Mouse (Mus musculus): Measurements from ENCODE around the gene Gm7030. TPM values are rescaled to one million over a fixed set of nuclear protein-coding genes. Genes with fewer than 3 reads are reported as not detected.
"Not testable (repeated sequence)": the region's sequence is repeated elsewhere in the genome, so short reads cannot be mapped to it uniquely, and the experiment has no call there.

The Gm7030 gene
- total and polyA plus RNA-seq, 3 experiments: not detected

GRCm38 (mm10) chr17:36146937-36147336 lies 17.7 kb upstream of the Gm7030 start:
- H3K4me1 ChIP-seq (ENCODE audit: control insufficient read depth in 1 of 2, insufficient read depth in 2 of 2); DNase-seq (ENCODE audit: extremely low read depth); H3K9ac ChIP-seq (ENCODE audit: insufficient read depth, low read depth); H3K9me3 ChIP-seq (replicated peaks; ENCODE audit: low read length); H3K36me3 ChIP-seq (replicated peaks in 1 of 2; ENCODE audit: control insufficient read depth in 1 of 2, insufficient read depth in 1 of 2, low read length in 1 of 2); dilution Hi-C loops (cut with MboI; ENCODE audit: extremely low pct_ligation_motif_present, extremely low pct_unique_long_range_greater_than_20kb, low sequenced_read_pairs); H3K27ac ChIP-seq (ENCODE audit: insufficient read depth, low read depth); H3K79me2 ChIP-seq (replicated peaks; ENCODE audit: control insufficient read depth, extremely low read depth, insufficient read depth, poor library complexity, severe bottlenecking); H3K4me2 ChIP-seq (ENCODE audit: insufficient read depth, low read depth, poor library complexity, severe bottlenecking); H3K27me3 ChIP-seq (replicated peaks); H3K4me3 ChIP-seq (replicated peaks in 1 of 3; ENCODE audit: low read depth in 2 of 3, low read length in 2 of 3, poor library complexity in 1 of 3); in situ Hi-C loops (cut with MboI; ENCODE audit: low pct_ligation_motif_present, low pct_unique_long_range_greater_than_20kb, low sequenced_read_pairs): not testable (repeated sequence)

- H3K27me3 ChIP-seq (replicated peaks); H3K36me3 ChIP-seq (replicated peaks in 1 of 2; ENCODE audit: control insufficient read depth in 1 of 2, insufficient read depth in 1 of 2, low read length in 1 of 2); dilution Hi-C loops (cut with MboI; ENCODE audit: extremely low pct_ligation_motif_present, extremely low pct_unique_long_range_greater_than_20kb, low sequenced_read_pairs); in situ Hi-C loops (cut with MboI; ENCODE audit: low pct_ligation_motif_present, low pct_unique_long_range_greater_than_20kb, low sequenced_read_pairs); H3K79me2 ChIP-seq (replicated peaks; ENCODE audit: control insufficient read depth, extremely low read depth, insufficient read depth, poor library complexity, severe bottlenecking); H3K9ac ChIP-seq (ENCODE audit: insufficient read depth, low read depth); DNase-seq (ENCODE audit: extremely low read depth); H3K4me1 ChIP-seq (ENCODE audit: control insufficient read depth in 1 of 2, insufficient read depth in 2 of 2); H3K4me3 ChIP-seq (replicated peaks in 1 of 3; ENCODE audit: low read depth in 2 of 3, low read length in 2 of 3, poor library complexity in 1 of 3); H3K27ac ChIP-seq (ENCODE audit: insufficient read depth, low read depth); H3K9me3 ChIP-seq (replicated peaks; ENCODE audit: low read length): not testable (repeated sequence)
- H3K4me2 ChIP-seq (ENCODE audit: insufficient read depth, low read depth, poor library complexity, severe bottlenecking): peak overlapping the region; percentile 29
These were observed 16.6 kb upstream of the Gm7030 start for GRCm38 (mm10) chr17:36145861-36146156.

GRCm38 (mm10) chr17:36145111-36145860 lies 16.1 kb upstream of the Gm7030 start:
- DNase-seq (ENCODE audit: extremely low read depth): no peak
- TF ChIP-seq ELF1 (IDR thresholded peaks at IDR 0.05; ENCODE audit: low read depth, low read length) (no peak), RAD21 (IDR thresholded peaks at IDR 0.05; ENCODE audit: low read depth, low read length) (no peak), EP300 (IDR thresholded peaks at IDR 0.05; ENCODE audit: low read length) (no peak), RCOR1 (conservative IDR thresholded peaks at IDR 0.05; ENCODE audit: low read depth, low read length) (no peak), TCF12 (IDR thresholded peaks at IDR 0.05; ENCODE audit: low read depth, low read length) (no peak), CHD1 (IDR thresholded peaks at IDR 0.05; ENCODE audit: low read depth, low read length) (no peak), GABPA (IDR thresholded peaks at IDR 0.05; ENCODE audit: insufficient replicate concordance, low read depth, low read length) (no peak), MAZ (IDR thresholded peaks at IDR 0.05; ENCODE audit: low read depth, low read length) (no peak), KAT2A (IDR thresholded peaks at IDR 0.05; ENCODE audit: insufficient replicate concordance, low read length) (no peak), ZNF384 (IDR thresholded peaks at IDR 0.05; ENCODE audit: low read depth, low read length) (no peak), PAX5 (IDR thresholded peaks at IDR 0.05; ENCODE audit: low read length) (no peak), SMC3 (IDR thresholded peaks at IDR 0.05; ENCODE audit: low read depth, low read length) (no peak), NELFE (IDR thresholded peaks at IDR 0.05; ENCODE audit: low read depth, low read length) (no peak)
- Histone ChIP-seq H3K27ac (ENCODE audit: insufficient read depth, low read depth) (no peak overlapping the region), H3K36me3 (replicated peaks in 1 of 2; ENCODE audit: control insufficient read depth in 1 of 2, insufficient read depth in 1 of 2, low read length in 1 of 2) (no peaks in the 10 kb centered on the region), H3K4me2 (ENCODE audit: insufficient read depth, low read depth, poor library complexity, severe bottlenecking) (peak overlapping the region; percentile 29), H3K9me3 (replicated peaks; ENCODE audit: low read length) (no peaks in the 10 kb centered on the region), H3K9ac (ENCODE audit: insufficient read depth, low read depth) (no peak overlapping the region), H3K27me3 (replicated peaks) (peaks cover 3% of the 10 kb centered on the region), H3K79me2 (replicated peaks; ENCODE audit: control insufficient read depth, extremely low read depth, insufficient read depth, poor library complexity, severe bottlenecking) (no peaks in the 10 kb centered on the region), H3K4me1 (ENCODE audit: control insufficient read depth in 1 of 2, insufficient read depth in 2 of 2) (peaks cover 0 to 2% of the 10 kb centered on the region in 2 experiments; a peak in 1 of 4 replicates), H3K4me3 (replicated peaks in 1 of 3; ENCODE audit: low read depth in 2 of 3, low read length in 2 of 3, poor library complexity in 1 of 3) (no peak overlapping the region)
- dilution Hi-C loops (cut with MboI; ENCODE audit: extremely low pct_ligation_motif_present, extremely low pct_unique_long_range_greater_than_20kb, low sequenced_read_pairs): no loop called here
- in situ Hi-C loops (cut with MboI; ENCODE audit: low pct_ligation_motif_present, low pct_unique_long_range_greater_than_20kb, low sequenced_read_pairs): no loop called here

GRCm38 (mm10) chr17:36136299-36136848 lies 7.1 kb upstream of the Gm7030 start:
- not testable (repeated sequence) for H3K27ac ChIP-seq (ENCODE audit: insufficient read depth, low read depth); H3K9ac ChIP-seq (ENCODE audit: insufficient read depth, low read depth)
- in situ Hi-C loops (cut with MboI; ENCODE audit: low pct_ligation_motif_present, low pct_unique_long_range_greater_than_20kb, low sequenced_read_pairs): loop anchor here (10.0 kb wide), 1 partner anchor 72 kb away; no protein-coding TSS in a partner anchor

More at GRCm38 (mm10) chr17:36136299-36136848, 7.1 kb upstream of the Gm7030 start:
- H3K9me3 ChIP-seq (replicated peaks; ENCODE audit: low read length); H3K36me3 ChIP-seq (replicated peaks in 1 of 2; ENCODE audit: control insufficient read depth in 1 of 2, insufficient read depth in 1 of 2, low read length in 1 of 2); dilution Hi-C loops (cut with MboI; ENCODE audit: extremely low pct_ligation_motif_present, extremely low pct_unique_long_range_greater_than_20kb, low sequenced_read_pairs); H3K4me1 ChIP-seq (ENCODE audit: control insufficient read depth in 1 of 2, insufficient read depth in 2 of 2); H3K79me2 ChIP-seq (replicated peaks; ENCODE audit: control insufficient read depth, extremely low read depth, insufficient read depth, poor library complexity, severe bottlenecking); H3K4me2 ChIP-seq (ENCODE audit: insufficient read depth, low read depth, poor library complexity, severe bottlenecking); H3K4me3 ChIP-seq (replicated peaks in 1 of 3; ENCODE audit: low read depth in 2 of 3, low read length in 2 of 3, poor library complexity in 1 of 3); DNase-seq (ENCODE audit: extremely low read depth): not testable (repeated sequence)
- peaks cover 12% of the 10 kb centered on the region for H3K27me3 ChIP-seq (replicated peaks)

Measured in CH12.LX (cell line).